In the genomic region with DNA sequence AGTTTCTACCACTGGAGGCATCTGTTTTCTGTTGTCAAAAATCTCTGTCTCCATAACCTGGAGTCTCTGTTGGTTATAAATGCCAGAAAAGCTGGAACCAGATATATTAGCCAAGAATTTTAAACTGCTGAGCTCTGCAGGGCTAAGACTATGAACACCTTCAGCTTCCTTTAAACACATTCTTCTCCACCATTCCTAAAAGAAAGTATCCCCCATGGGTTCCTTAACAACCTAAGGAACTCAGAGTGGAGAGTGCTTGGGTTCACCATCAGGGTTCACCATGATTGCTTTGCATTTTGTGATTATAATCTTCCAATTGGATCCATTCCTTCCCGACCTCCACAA, we compare ENCODE assay signal across 23 mouse cellular contexts.
"Had no signal": no experiment of that assay in that cellular context is flagged by ENCODE, and none has a peak within 500 bp of the region (broad histone marks: within the 10 kb centered on the region; RNA-seq: fewer than 3 reads in every experiment).

No protein-coding gene starts in this region.

- H3K27ac ChIP-seq: gastrocnemius, adult 2 months; heart, adult 2 months; heart, embryonic 13.5 days; heart, embryonic 15.5 days; hindbrain, embryonic 13.5 days; hindbrain, embryonic 15.5 days; hindbrain, postnatal 0 days; liver, embryonic 12.5 days; liver, embryonic 14.5 days had no signal

- H3K36me3 ChIP-seq: heart, embryonic 13.5 days; heart, embryonic 15.5 days; hindbrain, embryonic 13.5 days; hindbrain, embryonic 15.5 days; liver, embryonic 12.5 days had no signal

- DNase-seq: gastrocnemius, adult 2 months; gastrocnemius, postnatal 10 days; gastrocnemius, postnatal 25 days; heart, adult 2 months; heart, postnatal 14 days; heart, postnatal 36 days; kidney, adult 11 months; kidney, adult 2 months; kidney, adult 9 months; kidney, postnatal 14 days; layer of hippocampus, postnatal 36 days; left cerebral cortex, postnatal 4 days; liver had no signal

- H3K4me3 ChIP-seq: gastrocnemius, adult 2 months; heart, adult 2 months; heart, embryonic 13.5 days; heart, embryonic 15.5 days; hindbrain, embryonic 13.5 days; hindbrain, embryonic 15.5 days; liver, embryonic 12.5 days had no signal

- H3K9ac ChIP-seq: heart, embryonic 13.5 days; heart, embryonic 15.5 days; hindbrain, embryonic 13.5 days; hindbrain, embryonic 15.5 days; liver, embryonic 12.5 days; liver, embryonic 14.5 days had no signal

- H3K9me3 ChIP-seq: heart, embryonic 13.5 days; heart, embryonic 15.5 days; hindbrain, embryonic 13.5 days; hindbrain, embryonic 15.5 days; liver, embryonic 12.5 days had no signal

- H3K4me1 ChIP-seq: heart, embryonic 13.5 days; heart, embryonic 15.5 days; hindbrain, embryonic 13.5 days; hindbrain, embryonic 15.5 days; liver, embryonic 12.5 days had no signal

- H3K27me3 ChIP-seq: heart, embryonic 13.5 days; heart, embryonic 15.5 days; hindbrain, embryonic 13.5 days; hindbrain, embryonic 15.5 days; liver, embryonic 12.5 days had no signal

- ATAC-seq: forebrain, embryonic 16.5 days; hindbrain, postnatal 0 days; intestine, embryonic 16.5 days; liver, embryonic 12.5 days had no signal

- H3K4me2 ChIP-seq: heart, embryonic 11.5 days; heart, embryonic 13.5 days; heart, embryonic 15.5 days; hindbrain, embryonic 13.5 days; hindbrain, embryonic 15.5 days; liver, embryonic 12.5 days had no signal
